Mouse (Mus musculus): ENCODE data around the gene Wnt1.

GRCm38 (mm10) chr15:98768259-98768658 lies 21.4 kb upstream of the Wnt1 start:
- TF ChIP-seq POLR2A (IDR thresholded peaks at IDR 0.05; ENCODE audit: low read depth, low read length), result no peak
- no peak for TF ChIP-seq CTCF (conservative IDR thresholded peaks at IDR 0.05; ENCODE audit: insufficient read depth, insufficient read length, low read depth, low read length)
